ENCODE assay signal across 10 mouse cellular contexts in genomic region chr5:24455613-24456012, GRCm38 (mm10). TPM values are rescaled to one million over a fixed set of nuclear protein-coding genes. Genes with fewer than 3 reads are reported as not detected.
DNase-seq lines count a peak whose midpoint lies in the region; ATAC-seq lines count a peak whose summit lies in the region.
"Had no signal": no experiment of that assay in that cellular context is flagged by ENCODE, and none has a peak within 500 bp of the region (broad histone marks: within the 10 kb centered on the region; RNA-seq: fewer than 3 reads in every experiment).

No protein-coding gene starts in this region.

- H3K36me3 ChIP-seq in kidney, embryonic 16.5 days (ENCODE audit: insufficient read depth, low read length): no peaks in the 10 kb centered on the region
- peaks cover 11% of the 10 kb centered on the region; the same call in 1 of the 2 replicates for H3K36me3 ChIP-seq in embryonic facial prominence, embryonic 14.5 days (ENCODE audit: control insufficient read depth, insufficient read depth, low read length)
- peaks cover 19% of the 10 kb centered on the region for H3K36me3 ChIP-seq in hindbrain, embryonic 12.5 days
- H3K36me3 ChIP-seq in midbrain, embryonic 14.5 days (ENCODE audit: control insufficient read depth, insufficient read depth, low read length): 0 out of 2 replicates have a peak, but pooled peaks cover 3% of the 10 kb centered on the region

- H3K9ac ChIP-seq in kidney, embryonic 16.5 days (replicated peaks; ENCODE audit: low read length): no peak overlapping the region
- no peak overlapping the region for H3K9ac ChIP-seq in embryonic facial prominence, embryonic 14.5 days (ENCODE audit: low read depth, low read length)
- peak overlapping the region; percentile 99 for H3K9ac ChIP-seq in hindbrain, embryonic 12.5 days
- H3K9ac ChIP-seq in midbrain, embryonic 14.5 days (replicated peaks; ENCODE audit: low read length): peak overlapping the region; percentile 13
- H3K9ac ChIP-seq: liver, embryonic 15.5 days had no signal

- no peak overlapping the region for H3K4me3 ChIP-seq in kidney, embryonic 16.5 days (ENCODE audit: low read length)
- no peak overlapping the region for H3K4me3 ChIP-seq in embryonic facial prominence, embryonic 14.5 days (ENCODE audit: low read depth, low read length)
- peak overlapping the region; percentile 7 for H3K4me3 ChIP-seq in hindbrain, embryonic 12.5 days
- 0 out of 2 replicates have a peak overlapping the region, but pooled peaks have one; percentile 2 for H3K4me3 ChIP-seq in midbrain, embryonic 14.5 days (replicated peaks; ENCODE audit: low read depth, low read length)
- H3K4me3 ChIP-seq: liver, embryonic 15.5 days had no signal

- ATAC-seq in kidney, embryonic 16.5 days (ENCODE audit: low FRiP score, low TSS enrichment): no peak
- no peak for ATAC-seq in embryonic facial prominence, embryonic 14.5 days (ENCODE audit: low read depth)
- ATAC-seq in hindbrain, embryonic 12.5 days (ENCODE audit: low FRiP score): no peak
- no peak for ATAC-seq in midbrain, embryonic 14.5 days (ENCODE audit: low FRiP score, low TSS enrichment)

- peak overlapping the region; percentile 73 for H3K27ac ChIP-seq in kidney, embryonic 16.5 days (ENCODE audit: low read length)
- no peak overlapping the region for H3K27ac ChIP-seq in embryonic facial prominence, embryonic 14.5 days (replicated peaks; ENCODE audit: low read depth, low read length)
- H3K27ac ChIP-seq in hindbrain, embryonic 12.5 days: peak overlapping the region; percentile 40
- H3K27ac ChIP-seq in midbrain, embryonic 14.5 days (replicated peaks; ENCODE audit: low read depth, low read length): 0 out of 2 replicates have a peak overlapping the region, but pooled peaks have one; percentile 6
- H3K27ac ChIP-seq: liver, embryonic 15.5 days had no signal

- peak overlapping the region; percentile 29 for H3K4me2 ChIP-seq in kidney, embryonic 16.5 days (replicated peaks; ENCODE audit: low read depth, low read length)
- H3K4me2 ChIP-seq in embryonic facial prominence, embryonic 14.5 days (ENCODE audit: low read depth, low read length): peak overlapping the region; percentile 10; the same call in 1 of the 2 replicates
- H3K4me2 ChIP-seq in hindbrain, embryonic 12.5 days (replicated peaks): peak overlapping the region; percentile 93
- peak overlapping the region; percentile 88 for H3K4me2 ChIP-seq in midbrain, embryonic 14.5 days (ENCODE audit: low read length)
- H3K4me2 ChIP-seq: liver, embryonic 15.5 days had no signal

- H3K4me1 ChIP-seq in kidney, embryonic 16.5 days (ENCODE audit: insufficient read depth, low read length): peaks cover 40% of the 10 kb centered on the region
- peaks cover 22% of the 10 kb centered on the region for H3K4me1 ChIP-seq in embryonic facial prominence, embryonic 14.5 days (ENCODE audit: control insufficient read depth, insufficient read depth, low read length)
- peaks cover 43% of the 10 kb centered on the region for H3K4me1 ChIP-seq in hindbrain, embryonic 12.5 days
- peaks cover 39% of the 10 kb centered on the region for H3K4me1 ChIP-seq in midbrain, embryonic 14.5 days (ENCODE audit: control insufficient read depth, insufficient read depth, low read length)

- H3K9me3 ChIP-seq in kidney, embryonic 16.5 days (ENCODE audit: low read length): no peaks in the 10 kb centered on the region
- H3K9me3 ChIP-seq in embryonic facial prominence, embryonic 14.5 days (ENCODE audit: control insufficient read depth, low read length): no peaks in the 10 kb centered on the region
- no peaks in the 10 kb centered on the region for H3K9me3 ChIP-seq in hindbrain, embryonic 12.5 days (replicated peaks)
- H3K9me3 ChIP-seq in midbrain, embryonic 14.5 days (ENCODE audit: control insufficient read depth, low read length): no peaks in the 10 kb centered on the region
- H3K9me3 ChIP-seq: liver, embryonic 15.5 days had no signal

- WGBS in kidney, embryonic 16.5 days: 60% methylated on average over 7 of the region's 7 CpGs
- 56% methylated on average over 7 of the region's 7 CpGs for whole genome bisulfite sequencing in embryonic facial prominence, embryonic 14.5 days
- WGBS in hindbrain, embryonic 12.5 days: 45% methylated on average over 7 of the region's 7 CpGs
- WGBS in midbrain, embryonic 14.5 days: 51% methylated on average over 7 of the region's 7 CpGs

- no peak for DNase-seq in kidney, adult 11 months
- DNase-seq in embryonic facial prominence, embryonic 14.5 days (ENCODE audit: low spot score): no peak
- no peak for DNase-seq in midbrain, embryonic 14.5 days
- DNase-seq in layer of hippocampus, adult 9-10 months (ENCODE audit: low spot score): no peak
- no peak for DNase-seq in spleen, postnatal 36 days (ENCODE audit: low spot score in 2 of 2)
- no peak for DNase-seq in kidney, postnatal 25 days
- DNase-seq: thymus, adult 2 months had no signal

- no peaks in the 10 kb centered on the region for H3K27me3 ChIP-seq in kidney, embryonic 16.5 days (ENCODE audit: insufficient read depth, low read length)
- no peaks in the 10 kb centered on the region for H3K27me3 ChIP-seq in embryonic facial prominence, embryonic 14.5 days (replicated peaks; ENCODE audit: control insufficient read depth, insufficient read depth, low read length)
- no peaks in the 10 kb centered on the region for H3K27me3 ChIP-seq in hindbrain, embryonic 12.5 days
- no peaks in the 10 kb centered on the region for H3K27me3 ChIP-seq in midbrain, embryonic 14.5 days (ENCODE audit: control insufficient read depth, insufficient read depth, low read length)
- H3K27me3 ChIP-seq: liver, embryonic 15.5 days had no signal

RNA-seq across cellular contexts. Expression of gene Agap3, which starts 3.6 kb away (rescaled TPM):
- 15.0 and 21.0 TPM in 2 replicates for polyA plus RNA-seq in kidney, embryonic 16.5 days (2015; fragmentation: Nextera tagmentation; extraction: Ambion mirVana)
- 31.5 and 33.9 TPM in 2 replicates for polyA plus RNA-seq in embryonic facial prominence, embryonic 14.5 days (2014; fragmentation: Nextera tagmentation; extraction: Ambion mirVana)
- polyA plus RNA-seq in hindbrain, embryonic 12.5 days (2016; fragmentation: Nextera tagmentation; extraction: Ambion mirVana): 83.7 and 86.2 TPM in 2 replicates
- polyA plus RNA-seq in midbrain, embryonic 14.5 days (2014; fragmentation: Nextera tagmentation; extraction: Ambion mirVana): 65.1 and 79.0 TPM in 2 replicates

RNA-seq across cellular contexts. Expression of gene Tmub1, which starts 8.0 kb away (rescaled TPM):
- polyA plus RNA-seq in kidney, embryonic 16.5 days (2015; fragmentation: Nextera tagmentation; extraction: Ambion mirVana): 29.4 and 32.8 TPM in 2 replicates
- polyA plus RNA-seq in embryonic facial prominence, embryonic 14.5 days (2014; fragmentation: Nextera tagmentation; extraction: Ambion mirVana): 16.5 and 21.3 TPM in 2 replicates
- polyA plus RNA-seq in hindbrain, embryonic 12.5 days (2016; fragmentation: Nextera tagmentation; extraction: Ambion mirVana): 32.6 and 36.7 TPM in 2 replicates
- 51.0 and 64.1 TPM in 2 replicates for polyA plus RNA-seq in midbrain, embryonic 14.5 days (2014; fragmentation: Nextera tagmentation; extraction: Ambion mirVana)

RNA-seq across cellular contexts. Expression of gene Fastk, which starts 10.5 kb away (rescaled TPM):
- polyA plus RNA-seq in kidney, embryonic 16.5 days (2015; fragmentation: Nextera tagmentation; extraction: Ambion mirVana): 143 and 147 TPM in 2 replicates
- 111 and 119 TPM in 2 replicates for polyA plus RNA-seq in embryonic facial prominence, embryonic 14.5 days (2014; fragmentation: Nextera tagmentation; extraction: Ambion mirVana)
- 109 and 113 TPM in 2 replicates for polyA plus RNA-seq in hindbrain, embryonic 12.5 days (2016; fragmentation: Nextera tagmentation; extraction: Ambion mirVana)
- polyA plus RNA-seq in midbrain, embryonic 14.5 days (2014; fragmentation: Nextera tagmentation; extraction: Ambion mirVana): 91.8 and 105 TPM in 2 replicates

RNA-seq across cellular contexts. Expression of gene Slc4a2, which starts 32.0 kb away (rescaled TPM):
- 52.5 and 53.8 TPM in 2 replicates for polyA plus RNA-seq in kidney, embryonic 16.5 days (2015; fragmentation: Nextera tagmentation; extraction: Ambion mirVana)
- 26.0 and 31.0 TPM in 2 replicates for polyA plus RNA-seq in embryonic facial prominence, embryonic 14.5 days (2014; fragmentation: Nextera tagmentation; extraction: Ambion mirVana)
- polyA plus RNA-seq in hindbrain, embryonic 12.5 days (2016; fragmentation: Nextera tagmentation; extraction: Ambion mirVana): 38.1 and 39.9 TPM in 2 replicates
- polyA plus RNA-seq in midbrain, embryonic 14.5 days (2014; fragmentation: Nextera tagmentation; extraction: Ambion mirVana): 14.8 TPM in 2 replicates

RNA-seq across cellular contexts. Expression of gene Cdk5, which starts 32.3 kb away (rescaled TPM):
- polyA plus RNA-seq in kidney, embryonic 16.5 days (2015; fragmentation: Nextera tagmentation; extraction: Ambion mirVana): 51.1 and 51.5 TPM in 2 replicates
- 48.2 and 55.0 TPM in 2 replicates for polyA plus RNA-seq in embryonic facial prominence, embryonic 14.5 days (2014; fragmentation: Nextera tagmentation; extraction: Ambion mirVana)
- 61.0 and 63.8 TPM in 2 replicates for polyA plus RNA-seq in hindbrain, embryonic 12.5 days (2016; fragmentation: Nextera tagmentation; extraction: Ambion mirVana)
- 110 and 136 TPM in 2 replicates for polyA plus RNA-seq in midbrain, embryonic 14.5 days (2014; fragmentation: Nextera tagmentation; extraction: Ambion mirVana)

Comparison
In these comparisons a context has a peak if more than half of its experiments do, and no peak if none do; other contexts are left out.
1. H3K4me2 ChIP-seq: peak in every context shown above with its lines; median percentile 93 in hindbrain, embryonic 12.5 days; 88 in midbrain, embryonic 14.5 days; 29 in kidney, embryonic 16.5 days; 10 in embryonic facial prominence, embryonic 14.5 days.
2. H3K4me3 ChIP-seq: peak in hindbrain, embryonic 12.5 days (single experiment) and midbrain, embryonic 14.5 days (single experiment); none in kidney, embryonic 16.5 days (single experiment) and embryonic facial prominence, embryonic 14.5 days (single experiment).
3. H3K9ac ChIP-seq: peak in hindbrain, embryonic 12.5 days (single experiment) and midbrain, embryonic 14.5 days (single experiment); none in kidney, embryonic 16.5 days (single experiment) and embryonic facial prominence, embryonic 14.5 days (single experiment).